Mouse (Mus musculus) thymus, adult 2 months (tissue): ENCODE data around the gene Spsb1.

Experiments
- CTCF ChIP-seq: fragments of 200-500 bp; IDR thresholded peaks from 2 replicates; pipeline ENCODE4 v1.5.1; 2012; ENCODE audit warnings: mild to moderate bottlenecking, control low read depth, low read length, moderate library complexity, borderline replicate concordance; ENCODE audit not compliant: control insufficient read depth, poor library complexity, insufficient read depth; ENCODE audit errors: extremely low read depth
- POLR2A ChIP-seq: fragments of 200-500 bp; IDR thresholded peaks from 2 replicates; pipeline ENCODE4 v1.6.1; 2012; ENCODE audit warnings: mild to moderate bottlenecking, low read length, control low read depth, moderate library complexity; ENCODE audit not compliant: control insufficient read depth, poor library complexity, insufficient read depth; ENCODE audit errors: extremely low read depth

- TF ChIP-seq POLR2A (no peak), CTCF (no peak)
Measured at GRCm38 (mm10) chr4:149908923-149909322, 45.9 kb downstream of the Spsb1 start.
